28 mouse cellular contexts compared by ENCODE assay signal in the genomic region with DNA sequence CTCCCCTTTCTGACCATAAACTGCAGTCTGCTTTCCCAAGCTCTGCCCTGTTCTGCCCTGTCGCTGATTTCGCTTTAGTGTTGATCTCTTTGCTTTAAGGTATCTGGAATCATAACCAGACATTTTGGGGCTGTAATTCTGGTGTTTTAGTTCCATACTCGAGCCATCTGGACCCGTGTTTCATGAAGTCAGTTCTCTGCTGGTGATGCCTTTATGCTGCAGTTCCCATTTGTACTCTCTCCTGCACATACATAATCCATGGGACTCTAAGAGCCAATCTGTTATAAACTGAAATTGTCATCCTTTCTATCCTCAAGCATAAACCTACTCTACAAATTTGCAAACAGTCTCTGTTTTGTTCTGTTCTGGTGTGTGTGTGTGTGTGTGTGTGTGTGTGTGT.
"Had no signal": no experiment of that assay in that cellular context is flagged by ENCODE, and none has a peak within 500 bp of the region (broad histone marks: within the 10 kb centered on the region; RNA-seq: fewer than 3 reads in every experiment).

No protein-coding gene starts in this region.

- ATAC-seq: hindbrain, postnatal 0 days; intestine, embryonic 16.5 days; liver, postnatal 0 days had no signal

- H3K4me3 ChIP-seq: heart, adult 2 months; heart, embryonic 13.5 days; heart, embryonic 15.5 days; hindbrain, embryonic 13.5 days; hindbrain, embryonic 15.5 days; kidney, embryonic 15.5 days; limb, embryonic 10.5 days; limb, embryonic 12.5 days; liver, embryonic 13.5 days; liver, embryonic 15.5 days had no signal

- DNase-seq: gastrocnemius, postnatal 14 days; gastrocnemius, postnatal 36 days; heart, adult 11 months; heart, adult 2 months; heart, postnatal 14 days; heart, postnatal 36 days; kidney, adult 11 months; kidney, adult 2 months; kidney, adult 9 months; kidney, postnatal 14 days; kidney, postnatal 36 days; layer of hippocampus, postnatal 36 days; liver; liver, embryonic 13.5 days; liver, postnatal 0 days had no signal

- H3K36me3 ChIP-seq: heart, embryonic 13.5 days; heart, embryonic 15.5 days; hindbrain, embryonic 13.5 days; hindbrain, embryonic 15.5 days; kidney, embryonic 15.5 days; limb, embryonic 10.5 days; limb, embryonic 12.5 days; liver, embryonic 13.5 days; liver, embryonic 15.5 days had no signal

- H3K9me3 ChIP-seq: heart, embryonic 13.5 days; heart, embryonic 15.5 days; hindbrain, embryonic 13.5 days; hindbrain, embryonic 15.5 days; kidney, embryonic 15.5 days; limb, embryonic 10.5 days; limb, embryonic 12.5 days; liver, embryonic 13.5 days; liver, embryonic 15.5 days had no signal

- H3K9ac ChIP-seq: heart, embryonic 13.5 days; heart, embryonic 15.5 days; hindbrain, embryonic 13.5 days; hindbrain, embryonic 15.5 days; kidney, embryonic 15.5 days; limb, embryonic 12.5 days; liver, embryonic 13.5 days; liver, embryonic 15.5 days; liver, postnatal 0 days had no signal

- H3K27ac ChIP-seq: heart, adult 2 months; heart, embryonic 13.5 days; heart, embryonic 15.5 days; hindbrain, embryonic 13.5 days; hindbrain, embryonic 15.5 days; hindbrain, postnatal 0 days; kidney, embryonic 15.5 days; kidney, postnatal 0 days; limb, embryonic 10.5 days; limb, embryonic 12.5 days; liver, embryonic 13.5 days; liver, embryonic 15.5 days had no signal

- H3K4me1 ChIP-seq: heart, embryonic 13.5 days; heart, embryonic 15.5 days; hindbrain, embryonic 13.5 days; hindbrain, embryonic 15.5 days; kidney, embryonic 15.5 days; limb, embryonic 10.5 days; limb, embryonic 12.5 days; liver, embryonic 13.5 days; liver, embryonic 15.5 days had no signal

- H3K4me2 ChIP-seq: heart, embryonic 11.5 days; heart, embryonic 13.5 days; heart, embryonic 15.5 days; hindbrain, embryonic 13.5 days; hindbrain, embryonic 15.5 days; kidney, embryonic 15.5 days; limb, embryonic 12.5 days; liver, embryonic 11.5 days; liver, embryonic 13.5 days; liver, embryonic 15.5 days had no signal

- H3K27me3 ChIP-seq: heart, embryonic 13.5 days; heart, embryonic 15.5 days; hindbrain, embryonic 13.5 days; hindbrain, embryonic 15.5 days; kidney, embryonic 15.5 days; limb, embryonic 12.5 days; liver, embryonic 13.5 days; liver, embryonic 15.5 days had no signal
